Mouse (Mus musculus) lung, postnatal 25 days (tissue): ENCODE results near the gene Hoxa5.

Experiments used
- DNase-seq: peaks from one replicate; pipeline ENCODE4 v3.0.0; 2022; ENCODE audit warnings: low spot score

The Hoxa5 gene

DNA sequence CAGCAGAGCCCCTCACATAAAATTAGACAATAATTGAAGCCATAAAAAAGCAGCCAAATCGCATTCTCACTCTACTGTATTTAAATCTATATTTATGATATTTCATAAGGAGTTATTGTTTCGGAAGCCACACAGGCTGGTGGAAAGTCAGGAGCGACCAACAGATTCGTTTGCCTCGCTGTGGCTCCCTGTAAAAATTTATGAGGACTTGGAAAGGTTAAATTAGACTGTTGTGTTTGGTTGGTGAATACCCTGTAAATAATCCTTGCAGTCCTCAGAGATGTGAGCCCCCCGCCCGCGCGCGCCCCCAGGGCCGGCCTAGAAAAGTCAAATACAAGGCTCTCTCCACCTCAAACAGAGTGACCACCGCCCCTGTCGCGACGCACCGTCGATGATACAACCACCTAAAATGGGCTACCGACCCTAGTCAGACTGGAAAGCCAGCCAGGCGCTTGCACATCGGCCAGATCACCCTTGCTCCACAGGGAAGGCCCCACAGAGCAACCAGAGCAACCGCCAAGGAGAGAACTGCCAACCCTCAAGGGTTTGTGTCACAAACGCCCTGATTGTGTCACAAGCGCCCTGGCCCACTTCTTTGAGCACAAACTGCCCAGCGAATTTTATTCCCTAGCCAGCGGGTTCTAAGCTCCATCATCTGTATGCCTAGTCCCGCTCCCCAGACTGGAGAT lies 22.3 kb upstream of the Hoxa5 start:
- no peak for DNase-seq

DNA sequence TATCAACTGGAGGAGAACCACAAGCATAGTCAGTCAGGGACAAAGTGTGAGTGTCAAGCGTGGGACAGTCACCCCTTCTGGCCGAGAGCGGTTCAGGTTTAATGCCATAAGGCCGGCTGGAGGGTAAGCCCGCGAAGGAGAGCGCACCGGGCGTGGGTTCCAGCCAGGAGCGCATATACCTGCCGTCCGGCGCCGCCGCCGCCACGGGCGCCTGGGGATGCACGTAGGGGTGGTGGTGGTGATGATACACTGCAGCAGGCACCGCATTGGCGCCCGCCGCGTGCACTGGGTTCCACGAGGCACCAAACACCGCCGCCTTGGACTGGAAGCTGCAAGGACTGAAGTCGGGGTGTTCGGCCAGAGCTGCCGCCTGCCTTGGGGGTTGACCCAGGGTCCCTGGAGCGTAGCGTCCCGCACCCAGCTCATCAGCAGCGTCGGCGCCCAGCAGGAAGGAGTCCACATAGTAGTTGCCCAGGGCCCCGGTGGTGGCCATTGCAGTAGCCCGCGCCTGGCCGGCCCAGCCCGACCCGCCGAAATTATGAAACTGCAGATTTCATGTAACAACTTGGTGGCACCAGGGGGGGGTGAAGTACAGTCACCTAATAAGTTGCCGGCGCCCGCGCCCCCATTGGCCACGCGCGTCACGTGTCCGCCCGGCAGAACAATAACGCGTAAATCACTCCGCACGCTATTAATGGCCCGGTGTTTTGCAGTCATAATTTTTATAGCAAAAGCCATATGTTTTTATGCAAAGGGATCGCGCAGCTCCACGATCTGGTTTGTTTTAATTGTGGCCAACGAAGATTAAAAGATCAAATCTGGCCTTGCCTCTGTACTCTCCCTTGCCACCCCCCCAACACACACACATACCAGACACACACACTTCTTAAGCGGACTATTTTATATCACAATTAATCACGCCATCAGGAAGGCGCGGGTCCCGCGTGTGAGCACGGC lies 21.5 kb upstream of the Hoxa5 start:
- no peak for DNase-seq

DNA sequence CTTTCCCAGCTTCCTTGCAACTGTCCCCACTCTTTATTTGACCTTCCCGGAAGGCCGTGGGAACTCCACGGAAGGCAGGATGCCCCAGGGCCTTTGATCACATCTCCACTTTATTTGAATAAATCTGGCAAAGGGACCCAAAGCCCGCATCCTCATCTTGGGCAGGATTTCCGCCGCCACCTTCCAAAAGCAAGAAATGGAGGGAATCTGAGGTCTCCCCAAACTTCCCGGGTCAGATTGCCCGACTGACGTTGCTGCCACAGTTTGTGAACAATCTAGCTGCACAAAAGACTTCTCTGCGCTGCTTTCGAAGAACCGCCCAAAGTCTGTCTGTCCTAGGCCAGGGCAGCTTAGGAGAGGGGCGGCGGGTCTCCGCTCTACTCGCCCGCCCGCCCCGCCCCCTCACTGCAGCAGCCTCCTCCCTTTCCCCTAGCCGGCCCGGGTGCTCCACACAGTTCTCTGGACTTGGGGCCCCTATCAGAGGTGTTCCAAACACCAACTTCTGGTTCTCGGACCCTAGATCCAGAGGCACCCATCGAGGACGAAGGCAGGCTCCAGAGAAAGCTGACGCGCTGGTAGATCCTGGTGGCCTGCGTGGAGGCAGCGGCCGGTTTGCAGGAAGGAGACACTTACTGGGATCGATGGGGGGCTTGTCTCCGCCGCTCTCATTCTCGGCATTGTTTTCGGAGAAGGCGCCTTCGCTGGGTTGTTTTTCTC lies 20.7 kb upstream of the Hoxa5 start:
- no peak for DNase-seq

DNA sequence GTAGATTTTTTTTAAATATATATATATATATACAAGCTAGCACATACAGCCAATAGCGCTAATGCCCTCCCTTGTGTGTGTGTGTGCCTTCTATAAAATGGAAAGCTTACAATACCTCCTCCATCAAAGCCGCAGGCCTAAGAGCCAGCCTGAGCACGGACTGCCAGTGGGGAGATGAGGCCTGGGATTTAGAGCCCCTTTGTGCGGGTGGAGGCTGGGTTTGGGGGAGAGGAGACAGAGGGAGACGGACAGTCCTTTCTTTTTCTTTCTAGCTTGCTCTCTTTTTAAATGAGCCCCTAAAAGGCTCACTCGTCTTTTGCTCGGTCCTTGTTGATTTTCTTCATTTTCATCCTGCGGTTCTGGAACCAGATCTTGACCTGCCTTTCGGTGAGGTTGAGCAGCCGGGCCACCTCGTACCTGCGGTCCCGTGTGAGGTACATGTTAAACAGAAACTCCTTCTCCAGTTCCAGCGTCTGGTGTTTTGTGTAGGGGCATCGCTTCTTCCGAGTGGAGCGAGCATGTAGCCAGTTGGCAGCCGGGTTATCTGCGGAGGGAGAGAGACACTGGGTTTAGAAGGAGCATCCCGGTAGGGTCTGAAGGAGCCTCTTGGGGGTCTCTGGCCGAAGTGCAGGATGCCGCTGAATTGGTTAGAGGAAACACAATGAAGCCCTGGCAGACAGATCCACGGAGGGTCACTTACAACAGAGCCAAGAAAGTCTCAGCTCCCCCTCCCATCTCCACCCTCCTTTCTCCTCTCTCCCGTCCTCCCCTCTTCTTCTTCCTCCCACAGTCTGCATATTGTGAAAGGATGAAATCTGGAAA lies 19.8 kb upstream of the Hoxa5 start:
- no peak for DNase-seq

DNA sequence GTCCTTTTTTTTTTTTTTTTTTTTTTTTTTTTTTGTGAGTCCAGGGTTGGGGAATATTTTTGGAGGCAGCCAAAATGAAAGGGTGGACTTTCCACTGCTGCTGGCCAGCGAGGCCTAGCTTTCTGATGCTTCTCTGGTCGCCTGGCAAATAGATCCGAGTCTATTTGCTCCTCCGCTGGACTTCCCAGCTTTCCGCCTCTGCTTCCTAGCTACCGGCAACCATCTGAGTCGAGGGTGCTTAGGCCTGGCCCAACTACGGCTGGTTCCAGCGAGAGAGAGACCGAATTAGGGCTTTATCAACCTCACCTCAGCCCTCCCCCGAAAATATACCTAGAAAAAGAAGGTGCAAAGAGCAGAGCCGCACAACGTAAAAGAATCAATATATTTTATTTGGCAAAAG lies 18.3 kb upstream of the Hoxa5 start:
- DNase-seq = no peak

DNA sequence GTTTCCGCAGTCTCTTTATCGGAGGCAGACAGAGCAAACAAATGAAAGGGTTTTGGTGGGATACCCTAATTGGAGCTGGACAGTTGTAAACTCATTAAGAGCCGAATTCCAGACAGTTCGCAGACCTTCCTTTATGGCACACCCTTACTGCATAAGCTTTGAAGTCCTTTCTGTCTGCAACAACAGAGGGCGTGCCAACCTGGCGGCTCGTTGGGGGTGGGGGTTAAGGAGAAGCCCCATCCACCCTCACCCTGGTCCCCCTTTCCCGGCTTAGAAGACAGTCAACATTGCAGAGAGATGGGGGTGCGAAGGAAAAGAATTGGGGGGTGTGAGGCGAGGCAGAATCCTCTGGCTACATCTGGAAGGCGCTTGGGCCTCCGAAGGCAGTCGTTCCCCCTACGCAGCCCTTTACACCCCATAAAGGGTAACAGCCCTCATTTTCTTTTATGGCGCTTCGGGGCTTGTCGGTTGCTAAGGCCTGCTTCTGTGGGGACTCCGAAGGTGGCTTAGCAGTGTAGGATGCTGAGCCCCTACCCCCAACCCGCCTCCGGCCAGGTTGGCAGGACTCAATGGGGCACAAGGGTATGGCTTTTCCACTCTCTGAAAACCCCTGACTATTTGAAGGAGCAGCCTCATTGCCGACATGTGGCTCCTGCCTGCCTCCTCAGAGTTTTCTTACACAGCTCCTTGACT lies 17.8 kb upstream of the Hoxa5 start:
- DNase-seq = no peak

DNA sequence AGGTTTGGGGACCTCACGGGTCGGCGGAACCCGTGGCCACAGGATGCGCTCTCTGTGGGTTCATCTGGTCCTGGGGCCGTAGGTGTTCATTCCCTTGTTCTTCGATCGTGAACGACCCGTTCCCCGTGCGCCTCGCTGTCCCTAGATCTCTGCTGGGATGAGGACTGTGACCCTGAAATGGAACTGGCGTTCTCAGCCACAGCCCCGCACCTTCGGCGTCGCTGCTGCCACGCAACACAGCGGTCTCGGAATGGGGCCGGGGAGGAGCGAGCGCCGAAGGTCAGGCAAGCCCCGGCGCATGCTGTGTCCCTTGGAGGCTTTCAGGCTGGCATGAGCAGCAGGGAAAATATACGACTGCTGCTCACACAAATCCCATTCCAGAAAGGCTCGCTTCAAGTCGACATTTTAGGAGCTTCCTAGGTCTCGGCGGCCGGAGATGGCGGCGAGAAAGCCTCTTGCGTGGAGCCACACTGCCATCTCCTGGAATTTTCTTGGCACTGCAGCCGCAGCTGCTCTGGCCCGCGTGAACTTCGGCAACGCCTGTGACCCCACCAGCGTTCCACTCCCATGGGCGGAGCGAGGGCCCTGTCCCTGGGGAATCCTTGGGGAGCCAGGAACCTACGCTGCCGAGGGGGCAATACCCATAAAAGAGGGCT lies 17.1 kb upstream of the Hoxa5 start, which contains the start of gene Hoxa7:
Gene Hoxa7 (minus strand): TSS at position 518 of the 656 bp plus-strand sequence.
- peak; percentile 84 for DNase-seq

DNA sequence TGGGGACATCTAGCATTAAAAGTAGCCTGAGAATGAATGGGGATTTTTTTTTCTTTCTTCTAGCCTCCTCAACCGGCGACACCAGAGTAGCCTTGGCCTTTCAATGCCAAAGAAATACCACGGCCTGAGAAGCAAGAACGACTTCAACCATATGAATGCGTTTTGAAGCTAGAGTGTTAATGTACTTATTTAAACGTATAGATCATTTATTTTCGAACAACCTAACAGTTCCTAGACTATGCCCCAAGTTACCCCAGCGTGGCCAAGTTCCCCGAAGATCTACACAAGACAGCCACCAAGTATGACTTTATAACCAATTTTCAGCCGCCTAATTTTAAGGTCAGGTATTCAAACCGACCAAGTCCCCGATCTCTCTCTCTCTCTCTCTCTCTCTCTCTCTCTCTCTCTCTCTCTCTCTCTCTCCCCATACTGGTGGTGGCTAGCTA lies 16.5 kb upstream of the Hoxa5 start:
- no peak for DNase-seq

DNA sequence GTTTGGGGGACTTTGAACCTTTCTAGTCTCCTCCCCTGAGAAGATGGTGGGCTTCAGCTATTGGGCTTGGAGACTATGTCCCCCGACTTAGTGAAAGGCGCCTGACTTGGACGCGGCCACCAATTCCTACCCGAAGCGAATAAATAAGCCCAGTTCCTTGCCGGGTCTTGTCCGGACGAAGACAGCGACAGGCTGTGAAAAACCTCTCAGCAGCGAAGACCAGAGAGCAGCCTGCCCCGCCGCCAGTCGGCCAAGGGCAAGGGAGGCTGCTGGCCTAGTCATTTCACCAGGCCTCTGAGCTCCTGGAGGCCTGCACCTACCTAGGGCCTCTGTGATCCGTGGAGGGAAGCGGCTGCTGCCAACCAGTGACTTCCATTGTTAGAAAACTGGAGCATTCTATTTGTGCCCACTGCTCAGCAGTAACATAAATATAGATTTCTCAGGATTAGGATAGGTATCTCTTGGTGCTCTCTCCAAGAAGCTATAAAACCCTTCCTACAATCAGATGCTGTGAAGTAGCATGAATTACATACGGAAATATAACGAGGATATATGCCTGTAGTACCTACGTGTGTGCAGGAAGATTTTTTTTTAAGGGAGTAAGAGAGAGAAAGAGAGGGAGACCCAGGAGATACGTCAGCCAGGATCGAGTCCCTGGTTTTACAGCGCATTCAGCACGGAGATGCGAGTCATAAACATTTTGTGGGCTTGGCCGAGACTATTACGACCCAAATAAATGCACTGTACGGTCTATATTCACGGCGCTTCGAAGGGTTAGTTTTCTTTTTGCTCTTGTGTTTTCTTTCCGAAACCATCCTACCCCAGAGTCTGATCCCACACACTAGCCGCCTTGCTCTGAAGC lies 15.8 kb upstream of the Hoxa5 start:
- DNase-seq = no peak

DNA sequence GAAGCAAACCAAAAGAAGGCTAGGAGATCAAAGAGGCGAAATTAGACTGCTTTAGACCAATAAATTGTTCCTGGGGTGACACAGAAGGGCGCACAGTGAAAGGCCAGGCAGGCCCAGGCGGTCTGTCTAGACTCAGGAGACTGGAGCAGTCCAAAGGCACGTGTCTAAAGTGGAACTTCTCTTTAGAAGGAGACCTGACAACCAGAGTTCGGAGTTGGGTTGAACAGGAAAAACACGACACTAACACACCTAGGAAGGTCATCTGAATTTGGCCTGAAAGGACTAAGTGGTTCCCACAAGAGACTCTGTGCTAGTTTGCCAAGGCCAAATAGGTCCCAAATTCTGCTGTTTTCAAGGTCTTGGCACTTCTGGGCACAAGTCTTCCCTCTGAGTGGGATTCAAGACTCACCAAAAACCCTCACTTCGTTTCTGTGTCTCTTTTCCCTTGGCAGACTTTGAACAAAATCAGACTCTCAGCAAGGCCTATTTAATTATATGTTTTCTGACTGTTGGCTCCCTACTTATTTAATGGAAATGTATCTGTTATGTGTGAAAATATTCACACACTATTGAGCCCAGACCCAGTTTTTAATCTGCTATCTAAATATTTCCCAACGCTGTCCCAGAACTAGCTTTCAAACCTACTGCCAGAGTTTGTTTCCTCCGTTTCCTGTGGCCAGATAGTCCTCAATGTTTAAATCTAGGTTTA lies 15.0 kb upstream of the Hoxa5 start:
- no peak for DNase-seq

DNA sequence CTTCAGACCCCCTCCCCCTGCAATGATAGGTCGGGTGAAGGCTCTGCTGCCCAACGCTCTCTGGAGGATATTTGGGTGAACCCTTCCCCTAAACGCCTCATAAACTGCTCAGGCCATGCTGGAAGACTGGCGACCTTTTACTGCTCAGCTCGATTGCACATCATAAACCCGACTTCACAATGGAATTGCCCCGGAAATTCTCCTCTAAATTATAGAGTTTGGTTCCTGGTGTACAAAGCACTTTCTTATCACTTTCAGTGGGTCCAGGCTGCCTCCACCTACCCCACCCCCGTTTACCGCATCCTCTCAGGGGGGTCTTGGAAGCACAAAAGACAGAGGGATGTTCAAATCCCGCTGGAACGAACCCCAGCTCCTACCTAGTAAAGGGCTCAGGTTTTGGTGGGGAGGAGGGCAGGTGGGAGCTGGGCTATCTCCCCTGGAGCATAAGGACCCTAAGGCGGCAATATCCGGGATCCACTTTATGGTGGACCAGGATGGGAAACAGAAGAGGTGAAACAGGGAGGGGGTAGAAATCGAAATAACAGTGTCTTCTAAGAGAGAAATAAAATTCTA lies 14.3 kb upstream of the Hoxa5 start:
- DNase-seq = no peak

DNA sequence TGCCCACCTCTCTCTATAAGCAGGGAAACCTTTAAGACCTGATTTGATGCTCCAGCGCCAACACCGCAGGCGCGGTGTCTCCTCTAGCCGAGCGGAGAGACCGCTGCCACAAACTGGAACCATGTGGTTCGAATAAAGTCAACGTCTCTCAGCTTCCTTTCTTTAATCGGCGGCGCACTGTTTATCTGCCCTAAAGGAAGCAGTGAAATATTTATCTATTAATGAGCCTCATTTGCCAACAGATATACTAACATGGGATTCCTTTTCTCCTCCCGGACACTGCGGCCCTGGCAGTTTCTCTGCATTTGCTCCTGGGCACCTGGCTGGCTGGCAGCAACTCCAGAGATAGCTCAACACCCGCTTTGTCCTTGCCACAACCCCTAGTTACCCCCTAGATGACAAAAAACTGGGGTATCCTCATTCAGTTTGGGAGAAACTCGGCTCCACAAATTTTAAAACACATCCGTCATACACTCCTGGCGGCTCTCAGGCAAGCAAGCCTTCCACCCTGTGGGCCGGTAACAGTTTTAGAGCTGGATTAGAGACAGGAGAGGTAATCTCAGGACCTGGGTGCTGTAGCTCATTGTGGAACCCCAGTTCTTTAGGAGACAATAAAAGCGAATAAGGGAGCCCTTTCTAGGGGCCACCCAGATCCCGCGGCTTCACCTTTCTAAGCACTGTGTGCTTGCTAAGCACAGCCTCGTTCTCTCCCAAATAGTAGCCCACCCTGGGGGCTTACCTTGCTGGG lies 13.7 kb upstream of the Hoxa5 start:
- DNase-seq = no peak

DNA sequence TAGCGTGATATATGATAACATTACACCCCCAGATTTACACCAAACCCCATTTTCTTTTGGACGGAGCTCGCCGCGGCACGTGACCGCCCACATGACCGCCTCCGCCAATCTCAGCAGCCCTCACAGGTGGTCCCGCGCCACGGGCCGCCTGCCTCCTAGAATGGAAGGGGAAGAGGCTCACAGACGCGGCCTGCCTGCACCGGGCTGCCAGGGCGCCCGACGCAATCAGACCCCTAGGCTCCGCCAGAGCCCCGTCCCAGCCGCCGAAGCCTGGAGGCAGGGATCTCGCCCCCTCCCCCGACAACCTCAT lies 13.0 kb upstream of the Hoxa5 start:
- DNase-seq = peak; percentile 43

DNA sequence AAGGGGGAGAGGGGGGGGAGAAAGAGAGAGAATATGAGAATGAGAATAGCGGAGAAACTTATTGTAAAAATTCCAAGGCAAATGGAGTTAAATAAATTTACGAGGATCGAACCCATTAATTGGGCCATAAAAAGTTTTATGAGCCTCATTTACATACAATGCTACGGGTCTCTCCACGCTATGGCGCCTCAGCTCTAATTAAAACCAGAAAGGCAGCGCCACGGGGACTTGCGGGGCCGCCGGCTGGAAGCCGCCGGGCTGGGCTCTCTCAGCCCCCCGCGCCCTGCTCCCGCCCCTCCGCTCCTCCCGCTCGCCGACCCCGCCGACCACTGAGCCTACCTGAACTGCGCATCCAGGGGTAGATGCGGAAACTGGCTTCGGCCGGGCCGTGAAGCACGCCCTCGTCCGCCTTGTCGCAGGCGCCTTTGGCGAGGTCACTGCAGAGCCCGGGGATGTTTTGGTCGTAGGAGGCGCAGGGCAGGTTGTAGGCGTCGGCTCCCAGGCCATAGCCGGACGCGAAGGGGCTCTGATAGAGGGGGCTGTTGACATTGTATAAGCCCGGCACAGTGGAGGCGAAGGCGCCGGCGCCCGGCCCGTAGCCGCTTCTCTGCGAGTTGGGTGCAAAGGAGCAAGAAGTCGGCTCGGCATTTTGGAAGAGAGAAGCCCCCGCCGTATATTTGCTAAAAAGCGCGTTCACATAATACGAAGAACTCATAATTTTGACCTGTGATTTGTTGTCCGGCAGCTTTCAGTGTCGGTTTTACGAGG lies 12.5 kb upstream of the Hoxa5 start:
- DNase-seq = no peak

DNA sequence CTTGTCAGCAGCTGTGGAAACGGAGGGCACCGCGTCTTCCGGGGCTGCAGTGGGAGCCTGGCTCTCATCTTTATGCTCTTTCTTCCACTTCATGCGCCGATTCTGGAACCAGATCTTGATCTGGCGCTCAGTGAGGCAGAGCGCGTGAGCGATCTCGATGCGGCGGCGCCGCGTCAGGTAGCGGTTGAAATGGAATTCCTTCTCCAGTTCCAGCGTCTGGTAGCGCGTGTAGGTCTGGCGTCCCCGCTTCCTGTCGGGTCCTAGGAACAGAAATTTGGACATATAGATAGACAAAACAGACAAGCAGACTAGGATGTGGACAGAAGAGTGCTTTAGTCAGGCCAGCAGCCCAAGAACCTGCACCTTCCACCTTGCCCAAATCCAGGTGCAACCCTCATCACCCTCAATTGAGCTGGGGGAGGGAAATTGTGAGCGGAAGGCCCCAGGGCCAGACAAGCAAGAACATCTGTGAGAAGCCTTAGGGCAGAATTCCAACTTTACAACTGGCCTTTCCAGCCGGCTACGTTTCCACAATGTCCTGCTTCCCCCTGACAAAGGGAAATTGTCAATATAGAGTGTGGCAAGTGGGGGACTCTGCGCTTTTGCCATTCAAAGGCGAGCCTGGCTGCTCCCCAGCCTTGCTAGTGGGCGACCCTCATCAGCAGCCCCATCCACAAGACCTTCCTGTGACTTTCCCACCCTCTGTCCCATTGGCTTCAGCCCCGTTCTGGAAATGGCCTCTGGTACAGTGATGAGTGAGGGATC lies 11.6 kb upstream of the Hoxa5 start:
- no peak for DNase-seq

DNA sequence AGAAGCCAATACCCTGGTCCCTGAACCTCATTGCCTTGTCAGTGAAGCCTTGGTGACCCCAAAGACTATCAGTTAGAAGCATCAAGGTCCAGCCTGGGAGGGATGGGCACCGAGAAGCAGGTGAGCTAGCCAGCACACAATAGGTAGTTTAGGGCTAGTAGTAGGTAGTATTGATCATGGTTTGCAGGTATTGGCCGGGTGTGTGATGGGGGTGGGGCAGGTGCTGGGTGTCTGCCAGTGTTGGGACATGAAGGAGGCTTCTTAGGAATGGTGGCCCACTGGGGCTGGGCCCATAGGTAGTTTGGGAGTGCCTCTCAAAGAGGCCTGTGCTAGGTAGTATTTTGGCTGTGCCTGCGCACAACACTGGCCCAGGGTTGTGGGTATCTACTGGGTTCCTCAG lies 10.7 kb upstream of the Hoxa5 start:
- no peak for DNase-seq
